Mouse (Mus musculus): ENCODE data around the gene Mafb.

Mafb gene

GRCm38 (mm10) chr2:160325105-160325644, 41.7 kb downstream of the Mafb start:
- DNase-seq (ENCODE audit: low spot score), result no peak

DNA sequence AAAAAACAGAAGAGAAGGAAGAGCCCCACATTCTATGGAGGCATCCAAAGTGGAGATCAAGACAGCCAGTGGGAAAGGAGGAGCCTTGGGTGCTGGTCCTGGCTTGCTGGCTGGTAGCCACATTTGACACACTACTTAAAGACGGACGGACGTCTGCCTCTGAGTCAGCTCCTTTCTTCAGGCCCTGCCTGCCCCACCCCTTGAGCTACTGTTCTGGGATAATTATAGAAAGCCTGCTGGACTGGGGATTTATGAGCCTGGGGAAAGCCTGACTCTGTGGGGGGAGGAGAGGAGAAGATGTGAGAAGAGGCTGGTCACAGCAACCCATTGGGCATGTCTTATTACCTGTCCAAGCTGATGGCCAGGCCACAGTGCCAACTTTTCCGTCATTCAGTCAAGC, 45.0 kb downstream of the Mafb start:
- DNase-seq (ENCODE audit: low spot score), result no peak

DNA sequence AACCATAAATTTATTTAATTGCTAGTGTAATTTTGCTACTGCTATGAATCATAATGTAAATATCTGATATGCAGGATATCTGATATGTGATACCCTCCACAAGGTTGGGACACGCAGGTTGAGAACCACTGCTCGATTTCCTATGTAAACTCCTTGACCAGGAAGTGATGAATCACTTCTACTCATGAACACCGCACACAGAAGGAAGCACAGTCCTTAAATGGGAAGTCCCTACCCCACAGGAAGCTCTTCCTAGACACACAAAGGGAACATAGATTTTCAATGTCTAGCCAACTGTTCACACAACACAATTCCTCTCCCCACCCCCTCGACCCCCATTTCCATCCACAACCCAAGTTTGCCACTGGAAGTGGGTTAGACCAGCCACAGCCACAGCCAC, 48.6 kb downstream of the Mafb start:
- no peak for DNase-seq (ENCODE audit: low spot score)
